Mouse (Mus musculus): Measurements from ENCODE around the gene Sgms1.
A peak's percentile ranks its signal among the peaks of the same experiment; 100 is the strongest.

Gene Sgms1

GRCm38 (mm10) chr19:32356166-32356565 is 33.3 kb downstream of the Sgms1 start:
- no peak for DNase-seq (ENCODE audit: low read depth)

- DNase-seq (ENCODE audit: low read depth) = no peak
Measured at GRCm38 (mm10) chr19:32353447-32353846, 36.1 kb downstream of the Sgms1 start.

DNA sequence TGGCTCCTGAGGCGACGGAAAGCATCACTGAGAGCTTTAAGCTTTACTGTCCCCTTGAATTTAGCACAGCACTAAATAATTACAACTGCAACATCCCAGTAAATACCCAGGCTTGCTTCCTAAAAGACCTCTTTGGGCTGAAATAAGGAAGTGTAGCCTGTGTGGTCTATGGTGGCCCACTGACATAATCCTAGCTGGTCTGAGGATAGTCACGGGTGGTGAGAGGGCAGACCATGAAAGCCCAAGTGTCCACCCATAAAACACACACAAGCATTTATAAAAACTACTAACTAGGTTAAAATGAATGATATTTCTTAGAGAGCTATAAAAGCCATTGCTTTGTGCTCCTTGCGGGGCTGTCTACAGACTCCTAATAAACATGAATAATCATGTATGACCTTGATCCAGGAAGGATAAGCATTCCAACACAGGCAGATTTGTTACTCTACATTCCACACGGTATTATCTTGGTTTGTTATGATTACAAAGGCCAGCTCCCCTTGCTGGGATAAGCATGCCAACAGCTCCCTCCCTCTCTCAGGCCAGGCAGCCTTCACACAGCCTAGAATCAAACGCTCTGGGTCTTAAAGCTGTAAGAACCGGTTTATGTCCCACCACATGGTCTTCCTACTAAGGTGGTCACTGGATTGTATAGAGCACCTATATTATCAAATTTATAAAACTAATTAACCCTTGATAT is 40.4 kb downstream of the Sgms1 start:
- no peak for DNase-seq (ENCODE audit: low read depth)

DNA sequence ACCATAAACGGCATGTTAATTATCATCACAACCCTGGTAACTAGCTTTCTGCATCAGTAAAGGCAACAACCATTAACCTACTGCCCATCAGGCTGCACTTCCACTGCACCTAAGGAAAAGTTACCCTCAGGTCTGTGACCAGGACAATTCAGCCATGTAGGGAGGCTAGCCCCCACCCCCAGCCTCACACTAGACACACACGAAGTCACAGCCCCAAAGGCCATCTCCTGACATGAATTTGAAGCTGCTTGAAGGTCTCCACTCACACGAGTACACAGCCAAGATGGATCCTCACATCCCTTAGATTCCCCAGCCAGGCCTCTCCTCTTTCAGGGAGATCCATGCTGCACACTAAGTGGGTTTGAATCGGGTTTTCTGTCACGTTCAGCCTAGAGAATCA is 42.0 kb downstream of the Sgms1 start:
- no peak for DNase-seq (ENCODE audit: low read depth)

DNA sequence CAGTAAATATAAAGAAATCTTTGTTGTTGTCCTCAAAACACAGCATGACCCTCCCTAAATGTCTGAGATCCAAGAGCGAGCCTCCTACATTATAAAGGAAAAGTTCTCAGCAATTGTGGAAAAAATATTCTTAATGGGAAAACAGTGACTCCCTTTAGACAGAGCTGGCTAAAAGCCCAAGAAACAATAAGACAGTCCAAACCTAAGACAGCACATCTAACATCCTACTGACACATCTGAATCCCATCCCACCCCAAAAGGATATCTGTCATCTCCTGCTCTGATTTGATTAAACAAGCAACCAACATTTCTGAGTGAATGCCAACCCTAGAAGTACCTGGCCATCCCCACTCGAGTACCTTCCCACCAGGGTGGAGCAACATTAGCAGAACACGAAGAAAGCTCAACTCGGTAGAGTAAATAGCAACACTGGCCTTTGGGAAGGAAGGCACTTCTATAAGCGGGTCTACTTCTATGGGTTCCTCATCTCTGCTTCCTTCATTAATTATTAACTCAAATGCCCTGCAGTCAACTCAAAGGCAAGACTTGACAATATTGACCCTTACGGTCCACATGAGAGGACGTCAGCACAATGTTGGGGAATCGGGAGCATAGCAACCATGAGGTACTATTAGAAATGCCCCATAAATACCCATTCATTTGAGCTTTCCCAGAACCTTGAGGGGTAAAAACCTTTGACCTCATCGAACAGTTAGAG is 42.7 kb downstream of the Sgms1 start:
- DNase-seq (ENCODE audit: low read depth) = no peak

DNA sequence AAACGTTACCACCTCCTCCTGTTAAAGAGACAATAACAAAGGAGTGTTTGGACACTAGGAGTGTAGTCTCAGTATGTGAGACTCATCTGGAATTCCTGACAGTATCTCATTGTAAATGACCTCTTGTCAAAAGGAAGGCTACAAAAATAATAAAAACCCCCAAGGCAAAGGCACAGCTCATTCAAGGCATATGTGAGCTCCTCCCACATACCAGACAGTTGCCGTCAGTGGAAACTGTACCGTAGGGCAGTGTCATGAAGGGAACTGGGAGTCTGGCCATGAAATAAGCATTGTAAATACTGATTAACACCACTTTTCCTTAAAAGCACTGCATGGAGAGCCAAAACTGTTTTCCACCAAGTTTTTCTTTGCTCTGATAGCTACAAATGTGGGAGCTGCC is 43.3 kb downstream of the Sgms1 start:
- peak; percentile 64 for DNase-seq (ENCODE audit: low read depth)

DNA sequence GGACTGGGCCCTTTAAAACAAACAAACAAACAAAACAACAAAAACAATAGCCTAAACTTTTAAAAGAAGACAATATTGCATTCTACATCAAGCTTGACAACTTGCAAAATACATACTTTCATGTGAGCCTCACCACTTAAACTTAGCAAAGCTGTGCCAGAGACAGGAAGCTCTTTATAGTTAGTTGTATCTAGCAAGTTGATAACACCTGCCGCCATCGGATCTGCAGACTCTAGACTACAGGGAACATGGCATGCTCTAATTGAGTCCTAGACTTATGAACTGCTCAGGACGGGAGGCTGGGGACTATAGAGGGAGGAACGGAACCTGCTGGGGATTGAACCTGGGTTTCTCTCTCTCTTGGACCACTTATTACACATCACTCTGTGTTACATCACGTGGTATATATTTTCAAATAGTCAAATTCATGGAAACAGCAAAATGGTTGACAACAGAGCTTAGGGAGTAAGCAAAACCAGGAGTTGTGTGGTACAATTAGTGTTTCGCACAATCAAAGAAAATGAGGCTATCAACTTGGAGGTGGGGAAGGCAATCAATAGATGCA is 44.3 kb downstream of the Sgms1 start:
- no peak for DNase-seq (ENCODE audit: low read depth)

DNA sequence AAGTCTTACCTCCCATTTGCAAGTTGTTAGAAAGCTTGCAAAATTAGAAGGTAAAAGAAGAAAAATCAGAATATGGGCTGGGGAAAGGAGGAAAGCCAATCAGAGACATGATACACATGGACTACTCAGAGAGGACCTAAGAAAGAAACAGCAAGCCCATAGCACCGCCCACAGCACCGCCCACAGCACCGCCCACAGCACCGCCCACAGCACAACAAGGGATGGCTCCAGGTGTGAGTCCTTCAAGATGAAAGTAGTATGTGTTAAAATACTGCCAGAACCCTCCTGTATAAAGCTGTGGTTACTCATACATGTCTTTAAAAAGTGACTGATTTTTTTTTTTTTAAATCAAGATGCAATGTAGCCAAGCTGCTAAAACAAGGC is 44.8 kb downstream of the Sgms1 start:
- DNase-seq (ENCODE audit: low read depth) = no peak

DNA sequence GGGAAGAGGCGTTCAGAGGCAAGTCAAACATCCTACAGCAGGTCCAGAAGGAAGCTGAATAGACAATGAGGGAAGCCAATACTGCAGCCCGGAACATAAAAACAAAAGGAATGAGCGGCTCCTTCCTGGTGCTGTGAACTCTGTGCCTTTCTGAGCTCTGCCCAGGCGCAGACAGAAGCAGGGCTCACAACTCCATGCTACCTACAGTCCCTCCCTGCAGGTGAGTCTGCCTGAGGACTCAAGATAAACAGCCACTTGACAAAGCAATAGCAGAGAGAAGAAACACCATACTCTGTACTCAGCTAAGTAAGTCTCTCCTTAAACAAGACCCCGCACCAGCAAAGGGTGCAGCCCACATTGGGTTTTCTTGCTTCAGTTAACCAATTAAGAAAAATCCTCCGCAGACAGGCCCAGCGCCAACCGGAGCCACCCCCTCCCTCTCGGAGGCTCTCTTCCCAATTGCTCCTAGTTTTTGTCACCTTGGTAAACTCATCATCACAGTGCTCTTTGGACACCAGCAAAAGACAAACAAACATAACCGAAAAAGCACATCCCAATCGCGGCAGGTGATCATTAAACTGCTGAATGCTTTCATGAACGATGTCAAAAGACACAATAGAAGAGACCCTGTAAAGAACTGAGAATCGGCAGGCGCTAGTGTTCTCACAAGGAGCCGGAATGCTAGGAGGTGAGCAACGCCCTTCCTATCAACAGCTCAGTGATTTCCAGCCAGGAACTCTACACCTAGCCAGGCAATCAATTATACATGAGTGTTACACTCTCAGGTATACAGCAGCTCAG is 45.4 kb downstream of the Sgms1 start:
- no peak for DNase-seq (ENCODE audit: low read depth)

DNA sequence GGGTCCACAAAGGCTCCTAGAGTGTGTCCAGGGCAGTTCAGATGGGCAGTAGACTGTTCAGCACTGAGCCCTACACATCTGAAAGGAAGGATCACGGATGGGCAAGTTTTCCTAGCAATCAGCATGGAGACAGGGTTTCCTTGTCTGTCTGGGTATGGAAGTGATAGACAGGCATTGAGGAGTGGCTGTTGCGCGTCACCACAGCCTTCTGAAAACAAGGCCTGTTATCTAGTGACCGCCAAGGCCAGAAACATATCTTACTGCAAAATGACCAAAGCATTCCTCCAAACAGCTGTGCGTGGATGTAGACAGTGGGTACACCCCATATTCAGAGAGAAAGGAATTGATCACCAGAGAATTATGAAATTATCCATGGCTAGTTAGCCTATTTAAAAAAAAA is 47.1 kb downstream of the Sgms1 start:
- DNase-seq (ENCODE audit: low read depth) = no peak

DNA sequence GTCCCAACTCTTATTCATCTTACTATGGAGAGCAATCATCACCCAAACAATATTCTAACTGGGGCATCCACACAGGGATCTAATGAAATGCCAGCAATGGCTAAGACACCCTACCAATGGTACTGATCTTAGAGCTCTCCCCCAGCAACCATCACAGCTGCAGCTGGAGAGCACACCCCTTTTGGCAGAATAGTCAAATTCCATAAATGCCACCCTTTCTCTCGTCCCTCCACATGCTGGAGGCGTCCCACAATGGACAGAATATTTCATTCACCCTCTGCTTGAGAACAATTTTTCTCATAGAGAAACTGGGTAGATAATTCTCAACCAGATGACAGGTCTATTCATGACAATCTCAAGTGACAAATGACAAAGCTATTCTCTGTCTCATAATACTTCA is 48.4 kb downstream of the Sgms1 start:
- DNase-seq (ENCODE audit: low read depth) = no peak

DNA sequence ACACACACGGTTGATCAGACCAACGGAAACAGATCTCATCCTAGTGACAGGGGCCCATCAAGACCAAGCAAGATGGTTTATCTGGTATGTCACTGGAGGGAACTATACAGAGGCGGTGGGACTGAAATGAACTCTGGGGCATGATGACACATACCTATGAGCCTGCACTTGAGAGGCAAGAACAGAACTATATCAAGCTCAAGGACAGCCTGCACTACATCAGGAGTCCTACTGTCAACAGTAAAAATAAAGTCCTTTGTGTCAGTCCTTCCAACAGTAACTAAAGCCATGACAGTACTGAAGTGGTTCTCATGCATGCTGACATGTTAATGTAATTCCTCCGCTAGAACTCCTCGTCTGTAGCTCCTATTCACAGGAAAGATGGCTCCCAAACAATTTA is 49.3 kb downstream of the Sgms1 start:
- DNase-seq (ENCODE audit: low read depth) = no peak

DNA sequence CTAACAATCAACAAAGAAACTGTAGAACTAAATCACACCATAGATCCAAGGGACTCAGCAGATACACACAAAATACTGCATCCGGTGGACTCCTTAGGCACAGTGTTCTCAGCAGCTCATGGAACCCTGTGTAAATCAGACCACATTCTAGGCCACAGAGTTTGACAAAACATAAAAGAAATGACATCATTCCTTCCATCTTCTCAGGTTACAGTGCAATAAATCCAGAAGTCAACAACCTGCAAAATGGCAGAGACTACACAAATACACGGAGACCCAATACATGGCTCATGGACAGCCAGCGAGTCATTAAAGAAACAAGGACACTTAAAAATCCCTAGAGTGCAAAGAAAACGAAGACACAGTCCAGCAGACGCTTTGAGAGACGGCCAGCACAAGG is 51.8 kb downstream of the Sgms1 start:
- no peak for DNase-seq (ENCODE audit: low read depth)

DNA sequence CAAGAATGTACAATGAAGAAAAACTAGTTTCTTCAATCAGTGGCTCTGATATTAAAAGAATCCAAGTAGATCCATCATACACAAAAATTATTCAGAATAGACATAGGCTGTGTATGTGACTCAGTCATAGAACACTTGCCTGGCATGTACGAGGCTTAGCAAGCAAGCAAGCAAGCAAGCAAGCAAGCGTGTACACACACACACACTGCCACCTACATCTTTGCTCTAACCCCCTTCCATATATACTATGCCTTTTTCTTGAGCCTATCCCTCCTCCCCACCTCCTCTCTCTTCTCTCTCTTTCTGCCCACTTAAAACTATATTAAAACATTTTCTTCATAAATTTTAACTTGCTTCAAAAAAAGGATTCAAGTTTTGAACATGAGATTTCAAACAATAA is 54.8 kb downstream of the Sgms1 start:
- DNase-seq (ENCODE audit: low read depth) = no peak

DNA sequence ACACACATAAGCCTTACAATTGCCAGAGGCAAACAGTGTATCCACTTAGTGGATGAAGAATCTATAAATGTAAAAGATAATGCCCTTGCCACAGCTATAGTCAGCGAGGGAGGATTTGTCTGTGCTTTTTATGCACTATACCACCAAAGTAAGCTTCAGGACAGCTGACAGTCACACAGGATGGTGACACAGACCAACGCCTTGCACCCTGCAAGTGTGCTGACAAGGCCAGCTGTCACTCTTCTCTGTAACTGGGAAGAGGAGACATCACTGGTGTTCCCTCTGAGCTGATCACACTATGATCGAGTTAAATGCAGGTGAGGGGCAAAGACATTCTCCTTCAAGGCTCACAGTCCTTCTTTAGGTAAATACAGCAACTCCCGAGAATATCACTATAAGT is 56.0 kb downstream of the Sgms1 start:
- DNase-seq (ENCODE audit: low read depth) = no peak

DNA sequence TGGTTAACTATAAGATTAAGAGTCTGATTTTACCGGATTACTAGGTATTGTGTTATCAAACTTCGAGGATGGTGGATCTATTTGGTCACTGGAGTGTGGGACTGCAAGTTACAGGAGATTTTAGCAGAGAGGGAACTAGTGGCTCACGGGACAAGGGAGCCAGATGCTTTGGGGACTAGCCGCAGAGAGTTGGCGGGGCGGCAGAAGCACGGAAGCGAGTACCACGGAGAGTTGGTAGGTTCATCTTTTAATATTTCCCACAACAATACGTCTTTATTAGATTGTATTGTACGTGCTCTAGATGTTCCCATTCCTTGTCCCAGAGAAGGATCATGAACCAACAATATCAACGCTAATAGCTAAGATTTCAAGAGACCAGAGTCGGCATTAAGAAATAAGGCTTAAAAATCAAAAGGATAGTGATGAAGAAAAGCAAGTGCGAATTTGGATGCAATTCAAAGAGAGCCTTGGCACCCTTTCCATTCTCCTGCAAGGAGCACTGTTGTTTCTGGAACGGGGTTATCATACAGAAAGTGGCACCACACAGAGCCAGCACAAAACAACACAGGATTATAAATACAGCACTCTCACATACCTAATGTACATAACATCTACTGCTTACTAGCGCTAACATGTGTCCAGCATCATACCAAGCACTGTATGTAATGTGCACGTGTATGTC is 56.6 kb downstream of the Sgms1 start:
- no peak for DNase-seq (ENCODE audit: low read depth)

DNA sequence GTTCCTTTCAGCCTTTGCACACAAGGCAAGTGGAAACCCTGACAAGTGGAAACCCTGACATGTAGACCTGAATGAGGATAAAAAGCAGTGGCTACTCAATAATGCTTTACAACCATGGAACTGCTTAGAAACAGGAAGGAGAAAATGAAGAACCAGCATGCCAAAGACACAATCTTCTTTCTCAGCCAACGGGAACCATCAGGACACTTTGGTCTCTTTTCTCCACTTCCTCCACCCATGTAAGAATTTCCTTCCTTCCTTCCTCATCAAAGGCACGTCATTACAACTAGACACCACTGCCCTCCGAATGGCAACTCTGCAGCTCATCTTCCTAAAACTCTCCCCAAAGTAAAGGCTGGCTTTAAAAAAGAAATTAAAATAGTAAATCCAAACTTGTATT is 59.3 kb downstream of the Sgms1 start:
- DNase-seq (ENCODE audit: low read depth) = no peak

DNA sequence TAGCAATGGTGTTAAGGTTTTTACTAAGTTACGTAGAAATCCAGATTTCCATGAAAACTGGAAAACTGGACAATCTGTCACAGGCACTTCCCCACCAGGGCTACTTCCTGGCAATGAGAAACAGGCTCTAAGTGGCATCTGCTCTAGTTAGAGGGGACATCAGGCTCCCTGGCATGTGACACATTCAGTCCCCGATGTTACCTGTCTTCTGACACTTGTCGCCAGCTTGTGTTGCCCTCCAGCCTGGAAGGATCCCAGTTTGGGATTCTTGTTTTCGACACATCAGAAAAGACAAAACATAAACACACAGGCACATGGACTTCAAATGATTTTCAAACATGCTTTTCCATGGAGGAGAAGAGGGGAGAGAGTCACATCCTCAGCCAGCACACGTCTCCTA is 60.0 kb downstream of the Sgms1 start:
- DNase-seq (ENCODE audit: low read depth) = no peak

DNA sequence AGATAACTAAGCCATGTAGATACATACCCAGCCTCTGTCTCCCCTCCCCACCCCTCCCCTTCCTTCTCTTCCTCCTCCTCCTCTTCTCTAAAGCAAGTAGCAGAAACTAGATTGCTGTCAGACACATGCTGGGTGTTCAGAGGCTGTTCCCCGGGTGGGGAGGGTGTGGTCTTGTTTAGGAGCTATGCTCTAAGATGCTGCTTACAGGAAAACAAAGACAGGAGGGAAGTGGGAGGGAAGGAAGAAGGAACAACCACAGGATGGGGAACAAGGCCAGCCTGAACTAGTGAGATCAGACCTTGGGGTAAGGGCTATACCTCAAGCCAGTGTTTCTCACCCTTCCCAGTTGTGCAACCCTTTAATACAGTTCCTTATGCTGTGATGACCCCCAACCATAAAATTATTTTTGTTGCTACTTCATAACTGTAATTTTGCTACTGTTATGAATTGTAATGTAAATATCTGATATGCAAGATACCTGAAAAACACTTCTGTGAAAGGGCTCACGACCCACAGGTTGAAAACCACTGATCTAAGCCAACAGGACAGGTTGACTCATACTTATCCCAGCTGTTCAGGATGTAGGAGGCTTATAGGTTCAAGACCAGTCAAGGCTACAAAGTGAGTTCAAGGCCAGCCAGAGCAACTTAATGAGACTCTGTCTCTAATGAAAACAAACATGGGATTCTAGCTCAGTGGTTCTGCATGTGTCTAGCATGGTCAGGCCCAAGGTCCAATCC is 61.3 kb downstream of the Sgms1 start:
- DNase-seq (ENCODE audit: low read depth) = no peak

GRCm38 (mm10) chr19:32326621-32327021 is 62.9 kb downstream of the Sgms1 start:
- DNase-seq (ENCODE audit: low read depth) = no peak

GRCm38 (mm10) chr19:32326156-32326555 is 63.4 kb downstream of the Sgms1 start:
- no peak for DNase-seq (ENCODE audit: low read depth)
